Mouse (Mus musculus): ENCODE measurements at regions not wholly inside any gene's neighbourhood (a gene's known extent, or its start where the extent isn't known, plus 50 kb on each side); places are given as distances from the start of the nearest gene placed in this dataset.

- TF ChIP-seq POLR2A (IDR thresholded peaks at IDR 0.05; ENCODE audit: borderline replicate concordance, extremely low read depth, low read depth, low read length) (no peak), CTCF (IDR thresholded peaks at IDR 0.05; ENCODE audit: insufficient read depth, low read length) (no peak)
These were observed 71.0 kb upstream of the Sesn3 start for GRCm38 (mm10) chr9:14203768-14204416.
